Mouse (Mus musculus) brain, adult 2 months (tissue): ENCODE measurements around the gene Acads.
"Not testable (repeated sequence)": the region's sequence is repeated elsewhere in the genome, so short reads cannot be mapped to it uniquely, and the experiment has no call there.

Source experiments
- DNase-seq: peaks from one replicate; pipeline ENCODE4 v3.0.0; 2011; ENCODE audit warnings: low read depth, low spot score

Gene Acads

GRCm38 (mm10) chr5:115118961-115119570, at the start of gene Acads:
Acads (minus strand) TSS chr5:115119346.
- peak; percentile 40 for DNase-seq

DNA sequence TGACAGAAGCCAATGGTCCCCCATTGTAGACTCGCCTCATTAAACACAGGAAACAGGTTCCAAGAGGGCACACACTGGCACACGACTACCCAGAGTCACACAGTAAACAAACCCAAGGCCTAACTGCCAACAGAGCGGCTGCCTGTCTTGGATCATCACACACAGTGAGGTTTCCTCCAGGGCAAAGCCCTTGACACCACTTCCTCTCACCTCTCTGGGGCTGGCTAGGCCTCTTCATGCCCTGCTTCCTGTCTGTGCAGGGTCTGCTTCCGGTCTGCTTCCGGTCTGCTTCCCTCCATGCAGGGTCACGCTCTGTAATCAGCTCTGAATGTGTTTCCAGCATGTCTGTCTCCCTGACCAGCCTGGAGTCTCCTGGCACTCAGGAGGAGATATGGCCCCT, 48.2 kb upstream of the Acads start:
- DNase-seq: no peak

GRCm38 (mm10) chr5:115166815-115167194, 47.7 kb upstream of the Acads start:
- DNase-seq: no peak

DNA sequence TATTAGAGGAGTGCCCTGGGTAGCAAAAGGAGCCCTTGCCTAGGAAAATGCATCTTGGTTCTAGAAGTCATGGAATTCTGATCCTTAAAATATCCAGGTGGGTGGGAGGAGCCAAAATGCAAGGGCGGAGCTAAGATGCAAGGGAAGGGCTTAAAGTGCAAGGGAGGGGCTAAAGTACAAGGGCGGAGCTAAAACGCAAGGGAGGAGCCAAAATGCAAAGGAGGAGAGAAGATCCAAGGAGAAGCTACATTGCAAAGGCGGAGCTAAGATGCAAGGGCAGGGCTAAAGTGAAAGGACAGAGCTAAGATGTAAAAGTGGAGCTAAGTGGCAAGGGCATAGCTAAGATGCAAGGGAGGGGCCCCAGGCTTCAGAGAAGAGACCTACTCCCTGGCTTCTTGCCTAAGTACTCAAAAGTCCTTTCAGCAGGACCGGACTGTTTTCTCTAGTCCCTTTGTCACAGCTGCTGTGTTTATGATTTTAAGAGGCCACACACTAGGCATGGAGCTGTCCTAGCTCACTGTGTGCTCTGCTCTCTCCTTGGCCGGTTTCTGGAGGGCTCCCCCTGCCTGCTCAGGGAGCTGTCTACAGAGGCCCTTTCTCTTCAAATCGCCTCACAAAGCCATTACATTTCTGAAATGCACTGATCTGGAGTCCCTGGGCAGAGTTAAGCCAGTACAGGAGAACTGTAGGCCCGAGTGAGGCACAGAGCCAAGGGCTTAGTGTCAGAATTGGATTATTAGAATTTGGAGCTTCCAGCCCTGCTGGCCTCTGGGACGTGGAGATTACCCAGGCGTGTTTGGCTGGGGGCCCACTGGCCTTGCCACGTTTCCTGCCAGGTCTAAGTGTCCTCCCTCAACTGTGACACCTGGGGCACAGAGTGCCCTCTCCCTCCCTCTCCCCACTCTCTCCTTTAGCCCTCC, 47.0 kb upstream of the Acads start:
- DNase-seq: peak; percentile 66

GRCm38 (mm10) chr5:115165351-115165750, 46.2 kb upstream of the Acads start:
- no peak for DNase-seq

- DNase-seq: not testable (repeated sequence)
These were observed 45.3 kb upstream of the Acads start for GRCm38 (mm10) chr5:115164446-115164845.

GRCm38 (mm10) chr5:115163563-115163962, 44.4 kb upstream of the Acads start:
- DNase-seq: peak; percentile 69

DNA sequence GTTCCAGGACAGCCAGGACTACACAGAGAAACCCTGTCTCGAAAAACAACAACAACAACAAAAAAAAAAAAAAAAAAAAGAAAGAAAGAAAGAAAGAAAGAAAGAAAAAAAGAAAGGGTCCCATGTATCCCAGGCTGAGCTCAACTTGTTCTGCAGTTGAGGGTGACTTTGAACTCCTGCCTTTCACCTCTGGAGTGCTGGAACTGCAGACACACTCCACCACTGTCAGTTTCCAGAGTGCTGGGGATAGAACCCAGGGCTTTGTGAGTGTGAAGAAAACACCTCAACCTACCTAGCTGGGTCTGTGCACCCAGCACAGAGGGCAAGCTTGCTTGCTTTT, 42.8 kb upstream of the Acads start:
- not testable (repeated sequence) for DNase-seq

- DNase-seq: no peak
These were observed 42.2 kb upstream of the Acads start for GRCm38 (mm10) chr5:115161064-115161939.

- DNase-seq: no peak
These were observed 41.5 kb upstream of the Acads start for GRCm38 (mm10) chr5:115160655-115161054.

DNA sequence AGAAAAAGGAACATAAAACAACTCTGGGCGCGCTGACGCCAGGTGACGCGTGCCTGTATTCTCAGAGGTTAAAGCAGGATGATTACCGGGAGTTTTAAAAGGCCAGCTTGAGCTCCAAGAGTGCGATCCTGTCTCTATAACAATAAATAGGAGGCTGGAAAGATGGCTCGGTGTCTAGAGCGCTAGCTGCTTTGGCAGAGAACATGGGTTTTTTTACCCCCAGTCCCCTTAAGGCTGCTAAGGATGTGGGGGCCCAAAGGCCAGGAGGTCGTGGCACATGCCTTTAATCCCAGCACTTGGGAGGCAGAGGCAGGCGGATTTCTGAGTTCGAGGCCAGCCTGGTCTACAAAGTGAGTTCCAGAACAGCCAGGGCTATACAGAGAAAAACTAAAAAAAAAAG, 40.0 kb upstream of the Acads start:
- no peak for DNase-seq

DNA sequence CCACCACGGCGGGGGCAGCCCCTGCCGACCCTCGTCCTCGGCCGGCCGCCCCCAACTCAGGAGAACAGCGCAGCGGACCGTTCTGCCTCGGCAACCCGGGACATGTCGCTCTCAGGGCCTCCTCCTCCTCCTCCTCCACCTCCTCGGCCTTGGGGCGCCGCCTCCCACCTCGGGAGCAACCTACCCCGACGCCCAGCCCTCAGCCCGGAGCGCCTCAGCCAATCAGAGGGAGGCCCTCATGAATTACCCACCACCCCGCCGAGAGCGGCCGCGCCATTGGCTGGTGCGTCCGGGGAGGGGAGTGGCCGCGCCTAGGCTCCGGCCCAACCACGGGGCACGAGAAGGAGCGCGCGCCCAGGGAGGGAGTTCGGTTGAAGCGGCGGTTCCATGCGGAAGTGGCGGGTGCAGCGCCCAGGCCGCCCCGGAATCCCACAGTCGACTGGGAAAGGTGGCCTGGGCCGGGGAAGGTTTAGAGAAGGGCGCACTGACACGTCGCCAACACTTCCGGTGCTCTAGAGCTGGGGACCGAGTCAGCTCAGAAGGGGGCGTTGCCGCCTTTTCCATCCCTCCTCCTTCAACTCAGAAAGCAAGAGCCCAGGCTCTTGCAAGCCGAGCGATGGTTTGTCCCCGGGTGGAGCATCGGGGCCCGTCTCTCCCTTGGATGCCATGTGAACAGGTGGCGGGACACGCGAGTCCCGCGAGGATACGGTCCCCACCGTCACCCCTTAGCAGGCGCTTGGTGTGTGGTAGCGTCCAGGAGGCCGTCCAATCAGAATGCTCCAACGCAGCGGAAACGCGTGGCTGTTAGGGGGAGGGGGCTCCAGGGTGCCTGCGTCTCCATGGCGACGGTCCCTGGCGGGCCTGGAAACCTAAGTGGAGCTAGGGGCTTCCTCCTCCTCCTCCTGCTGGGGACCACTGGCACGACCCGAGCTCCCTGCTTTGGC, 39.2 kb upstream of the Acads start, which contains the start of gene Mlec:
Gene Mlec (minus strand): TSS at position 140 of the 944 bp plus-strand sequence.
- DNase-seq: peak; percentile 99

DNA sequence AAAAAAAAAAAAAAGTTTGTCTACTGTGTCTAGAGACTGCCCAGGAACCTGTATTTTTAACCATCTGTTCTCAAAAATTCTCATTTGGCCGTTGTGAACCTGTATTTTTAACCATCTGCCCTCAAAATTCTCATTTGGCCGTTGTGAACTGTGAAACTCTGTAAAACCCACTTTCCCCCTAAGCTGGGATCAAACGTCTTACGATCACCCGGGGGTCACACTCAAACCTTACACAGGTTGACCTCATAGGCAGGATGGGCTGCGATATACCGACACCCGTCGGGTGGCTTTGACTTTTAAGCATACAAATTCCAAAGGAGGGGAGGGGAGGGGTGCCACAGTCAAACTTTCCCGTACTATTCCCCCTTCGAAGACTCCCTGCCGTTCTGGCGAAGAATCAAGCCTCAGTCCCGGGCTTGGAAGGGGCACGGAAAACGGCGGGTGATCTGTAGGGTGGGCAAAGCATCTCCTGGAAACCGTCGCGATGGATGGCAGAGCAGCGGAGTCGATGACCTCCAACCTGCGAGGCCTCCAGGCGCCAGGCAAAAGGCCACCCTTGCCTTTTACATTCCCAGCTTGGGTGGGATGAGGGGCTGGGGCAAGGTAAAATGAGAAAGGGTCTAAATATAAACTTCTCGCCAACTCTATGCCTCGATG, 37.9 kb upstream of the Acads start:
- DNase-seq: no peak

GRCm38 (mm10) chr5:115156401-115156800, 37.3 kb upstream of the Acads start:
- DNase-seq: no peak

GRCm38 (mm10) chr5:115155831-115156230, 36.7 kb upstream of the Acads start:
- DNase-seq: peak; percentile 39

DNA sequence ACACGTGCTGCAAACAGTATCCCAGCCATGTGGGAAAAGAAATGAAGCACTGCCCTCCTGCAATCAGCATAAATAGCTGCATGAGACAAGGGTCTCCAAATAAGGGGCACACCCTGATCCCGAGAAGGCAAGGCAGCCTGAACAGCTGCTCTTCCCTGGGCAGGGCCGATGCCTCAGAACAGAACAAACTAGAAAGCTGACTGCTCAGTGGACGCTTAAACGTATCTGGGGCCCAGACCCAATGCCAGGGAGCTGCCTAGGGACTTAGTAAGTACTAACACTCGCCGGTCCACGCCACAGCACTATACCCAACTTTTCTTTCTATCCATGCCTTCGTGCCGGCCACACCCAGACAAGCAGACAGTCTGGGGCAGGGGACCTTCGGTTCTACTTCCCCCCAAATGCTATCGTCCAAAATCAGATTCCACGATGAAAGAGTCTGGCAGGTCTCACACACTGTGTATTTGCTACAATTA, 36.0 kb upstream of the Acads start:
- DNase-seq: no peak

- DNase-seq: no peak
These were observed 33.2 kb upstream of the Acads start for GRCm38 (mm10) chr5:115152132-115152956.

DNA sequence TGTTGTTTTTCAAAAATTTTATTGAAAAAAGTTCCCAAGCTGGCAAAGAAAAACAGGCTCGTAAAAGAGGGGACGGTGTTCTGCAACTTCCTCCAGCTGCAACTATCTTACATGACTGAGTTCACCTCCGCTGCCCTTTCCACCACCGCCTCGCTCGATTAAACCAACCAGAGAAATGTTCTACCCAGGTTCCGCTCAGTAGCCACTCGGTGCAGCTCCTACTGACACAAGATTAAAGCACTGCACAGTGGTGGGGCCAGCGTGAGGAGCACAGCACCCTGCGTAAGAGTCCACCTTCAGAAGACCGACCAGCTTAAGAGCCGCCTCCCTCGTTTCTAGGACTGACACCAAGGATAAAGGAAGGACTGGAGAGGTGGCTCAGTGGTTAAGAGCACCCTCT, 32.3 kb upstream of the Acads start:
- no peak for DNase-seq

GRCm38 (mm10) chr5:115150991-115151390, 31.8 kb upstream of the Acads start:
- no peak for DNase-seq
